10 mouse cellular contexts compared by ENCODE assay signal in the genomic region with DNA sequence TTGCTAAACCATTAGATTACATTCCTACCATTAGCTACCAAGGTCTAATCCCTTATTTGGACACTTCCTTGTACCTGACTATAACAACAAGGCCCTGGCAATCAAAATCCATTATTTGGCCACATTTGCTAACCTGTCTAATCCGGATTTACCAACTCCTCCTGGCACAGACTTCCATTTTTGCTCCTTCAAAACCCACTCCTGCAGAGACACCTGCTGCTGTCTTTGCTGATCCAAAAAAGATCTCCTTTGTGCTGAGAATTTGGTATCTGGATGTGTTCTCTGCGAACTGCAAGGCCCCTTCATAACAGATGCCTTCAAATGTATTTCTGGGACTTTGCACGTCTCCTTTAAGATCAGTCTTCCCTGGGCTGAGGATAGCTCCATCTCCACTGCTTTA.
"Had no signal": no experiment of that assay in that cellular context is flagged by ENCODE, and none has a peak within 500 bp of the region (broad histone marks: within the 10 kb centered on the region; RNA-seq: fewer than 3 reads in every experiment).

No protein-coding gene starts in this region.

- DNase-seq: kidney, postnatal 36 days; liver; lung, adult 18-20 months; lung, postnatal 10 days; lung, postnatal 36 days; thymus, adult 2 months; thymus, postnatal 14 days; thymus, postnatal 4 days had no signal

- ATAC-seq: liver, embryonic 12.5 days; midbrain, embryonic 13.5 days had no signal
